ENCODE assay signal across 11 mouse cellular contexts in the genomic region with DNA sequence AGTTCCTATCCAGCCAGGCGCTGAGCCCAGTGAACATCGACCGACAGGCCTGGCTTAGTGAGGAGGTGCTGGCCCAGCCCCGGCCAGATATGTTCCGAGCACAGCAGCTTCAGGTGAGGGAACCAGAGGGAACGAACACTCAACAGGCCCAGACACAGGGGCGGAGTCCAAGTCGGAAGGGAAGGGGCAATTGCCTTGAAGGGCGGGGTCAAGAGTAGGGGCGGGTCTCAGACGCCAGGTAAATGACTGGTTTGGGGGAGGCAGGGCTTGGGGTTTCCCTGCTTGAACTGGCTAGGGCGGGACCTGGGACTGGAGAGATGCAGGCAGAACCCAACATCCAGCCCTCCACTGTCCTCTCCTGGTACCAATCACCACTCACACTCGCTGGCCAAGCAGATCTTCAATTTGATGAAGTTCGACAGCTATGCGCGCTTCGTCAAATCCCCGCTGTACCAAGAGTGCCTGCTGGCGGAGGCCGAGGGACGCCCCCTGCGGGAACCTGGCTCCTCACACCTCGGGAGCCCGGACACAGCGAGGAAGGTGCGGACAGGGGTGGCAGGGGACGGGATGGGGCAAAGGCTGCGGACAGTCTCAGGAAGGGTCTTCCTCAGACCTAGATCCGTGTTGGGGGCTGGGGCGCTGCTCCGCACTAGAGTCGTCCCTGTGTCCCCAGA. TPM values are rescaled to one million over a fixed set of nuclear protein-coding genes. Genes with fewer than 3 reads are reported as not detected.
A peak's percentile ranks its signal among the peaks of the same experiment; 100 is the strongest.
DNase-seq lines count a peak whose midpoint lies in the region; ATAC-seq and TF ChIP-seq lines count a peak whose summit lies in the region.
"Had no signal": no experiment of that assay in that cellular context is flagged by ENCODE, and none has a peak within 500 bp of the region (broad histone marks: within the 10 kb centered on the region; RNA-seq: fewer than 3 reads in every experiment).

No protein-coding gene starts in this region.

- peaks cover 88% of the 10 kb centered on the region for H3K27me3 ChIP-seq in forebrain, embryonic 10.5 days (ENCODE audit: poor library complexity, severe bottlenecking)
- peaks cover 32% of the 10 kb centered on the region for H3K27me3 ChIP-seq in forebrain, postnatal 0 days (ENCODE audit: insufficient read depth, low read length)
- H3K27me3 ChIP-seq in midbrain, embryonic 13.5 days = peaks cover 83% of the 10 kb centered on the region
- peaks cover 28% of the 10 kb centered on the region for H3K27me3 ChIP-seq in midbrain, embryonic 11.5 days (ENCODE audit: control insufficient read depth, insufficient read depth, low read length)
- H3K27me3 ChIP-seq in kidney, embryonic 15.5 days = peaks cover 66% of the 10 kb centered on the region
- H3K27me3 ChIP-seq in stomach, embryonic 16.5 days (ENCODE audit: control insufficient read depth, insufficient read depth, low read length) = peaks cover 16% of the 10 kb centered on the region

- no peak overlapping the region for H3K9ac ChIP-seq in forebrain, postnatal 0 days
- H3K9ac ChIP-seq in midbrain, embryonic 13.5 days (replicated peaks) = no peak overlapping the region
- H3K9ac ChIP-seq in midbrain, embryonic 11.5 days (ENCODE audit: low read length) = no peak overlapping the region
- no peak overlapping the region for H3K9ac ChIP-seq in kidney, embryonic 15.5 days
- H3K9ac ChIP-seq in stomach, embryonic 16.5 days (ENCODE audit: low read length) = no peak overlapping the region

- WGBS in forebrain, embryonic 10.5 days = 5% methylated on average over 32 of the region's 32 CpGs
- WGBS in forebrain, postnatal 0 days = 8% methylated on average over 32 of the region's 32 CpGs
- 5% methylated on average over 32 of the region's 32 CpGs for WGBS in midbrain, embryonic 13.5 days
- WGBS in midbrain, embryonic 11.5 days = 7% methylated on average over 32 of the region's 32 CpGs
- 4% methylated on average over 32 of the region's 32 CpGs for WGBS in kidney, embryonic 15.5 days
- 14% methylated on average over 32 of the region's 32 CpGs for WGBS in stomach, embryonic 16.5 days

- H3K9me3 ChIP-seq in forebrain, embryonic 10.5 days = no peaks in the 10 kb centered on the region
- no peaks in the 10 kb centered on the region for H3K9me3 ChIP-seq in forebrain, postnatal 0 days (ENCODE audit: low read length)
- no peaks in the 10 kb centered on the region for H3K9me3 ChIP-seq in midbrain, embryonic 13.5 days
- H3K9me3 ChIP-seq in midbrain, embryonic 11.5 days (ENCODE audit: control insufficient read depth, low read length) = no peaks in the 10 kb centered on the region
- no peaks in the 10 kb centered on the region for H3K9me3 ChIP-seq in kidney, embryonic 15.5 days (replicated peaks)
- H3K9me3 ChIP-seq in stomach, embryonic 16.5 days (replicated peaks; ENCODE audit: control insufficient read depth, low read length) = no peaks in the 10 kb centered on the region

- H3K27ac ChIP-seq in forebrain, embryonic 10.5 days = no peak overlapping the region
- H3K27ac ChIP-seq in forebrain, postnatal 0 days (ENCODE audit: low read depth, low read length) = no peak overlapping the region
- no peak overlapping the region for H3K27ac ChIP-seq in midbrain, embryonic 13.5 days
- no peak overlapping the region for H3K27ac ChIP-seq in midbrain, embryonic 11.5 days (ENCODE audit: low read depth, low read length)
- H3K27ac ChIP-seq in kidney, embryonic 15.5 days = no peak overlapping the region
- H3K27ac ChIP-seq in stomach, embryonic 16.5 days (ENCODE audit: low read length) = no peak overlapping the region

- peak overlapping the region; percentile 35 for H3K4me3 ChIP-seq in forebrain, embryonic 10.5 days
- H3K4me3 ChIP-seq in forebrain, postnatal 0 days (ENCODE audit: low read depth, low read length) = no peak overlapping the region
- H3K4me3 ChIP-seq in midbrain, embryonic 13.5 days (replicated peaks) = no peak overlapping the region
- H3K4me3 ChIP-seq in midbrain, embryonic 11.5 days (ENCODE audit: low read depth, low read length) = no peak overlapping the region
- H3K4me3 ChIP-seq in kidney, embryonic 15.5 days (replicated peaks) = peak overlapping the region; percentile 26
- 0 out of 2 replicates have a peak overlapping the region, but pooled peaks have one; percentile 4 for H3K4me3 ChIP-seq in stomach, embryonic 16.5 days (replicated peaks; ENCODE audit: low read length)

- no peak for ATAC-seq in forebrain, postnatal 0 days
- no peak for ATAC-seq in midbrain, embryonic 13.5 days
- no peak for ATAC-seq in midbrain, embryonic 11.5 days (ENCODE audit: low FRiP score)
- ATAC-seq in kidney, embryonic 15.5 days (replicated peaks; ENCODE audit: low FRiP score) = 0 out of 2 replicates have a peak, but pooled peaks have one; percentile 56
- ATAC-seq in stomach, embryonic 16.5 days (ENCODE audit: insufficient read depth, low FRiP score) = peak; percentile 43; the same call in 1 of the 2 replicates
- ATAC-seq in megakaryocyte-erythroid progenitor cell, adult 5-6 weeks (replicated peaks; ENCODE audit: low FRiP score, low TSS enrichment, poor library complexity, severe bottlenecking) = no peak

- H3K36me3 ChIP-seq in forebrain, embryonic 10.5 days (replicated peaks) = no peaks in the 10 kb centered on the region
- no peaks in the 10 kb centered on the region for H3K36me3 ChIP-seq in forebrain, postnatal 0 days (ENCODE audit: insufficient read depth)
- no peaks in the 10 kb centered on the region for H3K36me3 ChIP-seq in midbrain, embryonic 13.5 days
- H3K36me3 ChIP-seq in midbrain, embryonic 11.5 days (ENCODE audit: control insufficient read depth, insufficient read depth, low read length) = no peaks in the 10 kb centered on the region
- no peaks in the 10 kb centered on the region for H3K36me3 ChIP-seq in kidney, embryonic 15.5 days
- no peaks in the 10 kb centered on the region for H3K36me3 ChIP-seq in stomach, embryonic 16.5 days (ENCODE audit: control insufficient read depth, insufficient read depth, low read length)

- no peak for TF ChIP-seq CTCF in forebrain, postnatal 0 days (IDR thresholded peaks at IDR 0.05; ENCODE audit: low read depth)

- H3K4me2 ChIP-seq in forebrain, postnatal 0 days (ENCODE audit: low read depth) = no peak overlapping the region
- H3K4me2 ChIP-seq in midbrain, embryonic 13.5 days (replicated peaks) = 0 out of 2 replicates have a peak overlapping the region, but pooled peaks have one; percentile 5
- no peak overlapping the region for H3K4me2 ChIP-seq in midbrain, embryonic 11.5 days
- peak overlapping the region; percentile 55 for H3K4me2 ChIP-seq in kidney, embryonic 15.5 days
- peak overlapping the region; percentile 26 for H3K4me2 ChIP-seq in stomach, embryonic 16.5 days (ENCODE audit: low read depth, low read length)

- DNase-seq in forebrain, embryonic 10.5 days (ENCODE audit: extremely low spot score, low spot score) = no peak
- DNase-seq in forebrain, postnatal 0 days = no peak
- no peak for DNase-seq in midbrain, embryonic 11.5 days (ENCODE audit: low spot score, missing footprints)
- no peak for DNase-seq in cerebellum, postnatal 10 days
- DNase-seq: cerebellum, adult 2 months; layer of hippocampus, postnatal 36 days had no signal

- peaks cover 11% of the 10 kb centered on the region for H3K4me1 ChIP-seq in forebrain, embryonic 10.5 days
- no peaks in the 10 kb centered on the region for H3K4me1 ChIP-seq in forebrain, postnatal 0 days (ENCODE audit: insufficient read depth)
- H3K4me1 ChIP-seq in midbrain, embryonic 13.5 days (replicated peaks) = peaks cover 3% of the 10 kb centered on the region; the same call in 1 of the 2 replicates
- H3K4me1 ChIP-seq in midbrain, embryonic 11.5 days (ENCODE audit: control insufficient read depth, insufficient read depth, low read length) = no peaks in the 10 kb centered on the region
- H3K4me1 ChIP-seq in kidney, embryonic 15.5 days = peaks cover 15% of the 10 kb centered on the region
- no peaks in the 10 kb centered on the region for H3K4me1 ChIP-seq in stomach, embryonic 16.5 days (ENCODE audit: control insufficient read depth, insufficient read depth, low read length)

RNA-seq across cellular contexts. Expression of a gene that starts 9.5 kb away (rescaled TPM):
- polyA plus RNA-seq in forebrain, embryonic 10.5 days (2016; fragmentation: Nextera tagmentation; extraction: Ambion mirVana) = 0.34 and 0.58 TPM in 2 replicates
- total RNA-seq in forebrain, postnatal 0 days (2014; rRNA removed) = 4.0 and 4.4 TPM in 2 replicates
- 2.5 and 3.9 TPM in 2 replicates for polyA plus RNA-seq in forebrain, postnatal 0 days (2015; fragmentation: Nextera tagmentation; extraction: Ambion mirVana)
- polyA plus RNA-seq in midbrain, embryonic 13.5 days (2015; fragmentation: Nextera tagmentation; extraction: Ambion mirVana) = 0.14 and 0.39 TPM in 2 replicates
- polyA plus RNA-seq in midbrain, embryonic 11.5 days (2014; fragmentation: Nextera tagmentation; extraction: Ambion mirVana) = 0.37 and 0.72 TPM in 2 replicates
- 1.1 and 1.3 TPM in 2 replicates for polyA plus RNA-seq in kidney, embryonic 15.5 days (2015; fragmentation: Nextera tagmentation; extraction: Ambion mirVana)
- polyA plus RNA-seq in stomach, embryonic 16.5 days (2015; fragmentation: Nextera tagmentation; extraction: Ambion mirVana) = 1.00 and 1.6 TPM in 2 replicates
- total RNA-seq in megakaryocyte-erythroid progenitor cell, adult 5-6 weeks (2014; fragmentation: Nextera tagmentation) = 6.9 and 11.9 TPM in 2 replicates
- 1.8 and 3.2 TPM in 2 replicates for total RNA-seq in megakaryocyte-erythroid progenitor cell, adult 5-6 weeks (2017)

RNA-seq across cellular contexts. Expression of a gene that starts 16.5 kb away (rescaled TPM):
- 97.8 and 100 TPM in 2 replicates for polyA plus RNA-seq in forebrain, embryonic 10.5 days (2016; fragmentation: Nextera tagmentation; extraction: Ambion mirVana)
- total RNA-seq in forebrain, postnatal 0 days (2014; rRNA removed) = 55.2 and 62.6 TPM in 2 replicates
- 32.8 TPM in 2 replicates for polyA plus RNA-seq in forebrain, postnatal 0 days (2015; fragmentation: Nextera tagmentation; extraction: Ambion mirVana)
- 61.6 and 62.6 TPM in 2 replicates for polyA plus RNA-seq in midbrain, embryonic 13.5 days (2015; fragmentation: Nextera tagmentation; extraction: Ambion mirVana)
- 75.3 and 82.5 TPM in 2 replicates for polyA plus RNA-seq in midbrain, embryonic 11.5 days (2014; fragmentation: Nextera tagmentation; extraction: Ambion mirVana)
- polyA plus RNA-seq in kidney, embryonic 15.5 days (2015; fragmentation: Nextera tagmentation; extraction: Ambion mirVana) = 115 and 118 TPM in 2 replicates
- polyA plus RNA-seq in stomach, embryonic 16.5 days (2015; fragmentation: Nextera tagmentation; extraction: Ambion mirVana) = 112 and 113 TPM in 2 replicates
- total RNA-seq in megakaryocyte-erythroid progenitor cell, adult 5-6 weeks (2014; fragmentation: Nextera tagmentation) = 110 and 122 TPM in 2 replicates
- 75.6 and 91.9 TPM in 2 replicates for total RNA-seq in megakaryocyte-erythroid progenitor cell, adult 5-6 weeks (2017)

RNA-seq across cellular contexts. Expression of a gene that starts 18.9 kb away (rescaled TPM):
- not detected in 2 replicates for polyA plus RNA-seq in forebrain, embryonic 10.5 days (2016; fragmentation: Nextera tagmentation; extraction: Ambion mirVana)
- total RNA-seq in forebrain, postnatal 0 days (2014; rRNA removed) = 0.95 TPM in 1 of 2 replicates, not detected in the other
- 0.29 TPM in 1 of 2 replicates, not detected in the other for polyA plus RNA-seq in forebrain, postnatal 0 days (2015; fragmentation: Nextera tagmentation; extraction: Ambion mirVana)
- polyA plus RNA-seq in midbrain, embryonic 13.5 days (2015; fragmentation: Nextera tagmentation; extraction: Ambion mirVana) = not detected in 2 replicates
- not detected in 2 replicates for polyA plus RNA-seq in midbrain, embryonic 11.5 days (2014; fragmentation: Nextera tagmentation; extraction: Ambion mirVana)
- polyA plus RNA-seq in kidney, embryonic 15.5 days (2015; fragmentation: Nextera tagmentation; extraction: Ambion mirVana) = 163 and 180 TPM in 2 replicates
- 0.14 and 0.17 TPM in 2 replicates for polyA plus RNA-seq in stomach, embryonic 16.5 days (2015; fragmentation: Nextera tagmentation; extraction: Ambion mirVana)
- not detected in 2 replicates for total RNA-seq in megakaryocyte-erythroid progenitor cell, adult 5-6 weeks (2014; fragmentation: Nextera tagmentation)
- total RNA-seq in megakaryocyte-erythroid progenitor cell, adult 5-6 weeks (2017) = not detected in 2 replicates
- total RNA-seq: gastrocnemius, adult 8-10 months; layer of hippocampus, postnatal 36 days had no signal
- polyA plus RNA-seq: cerebellum, adult 2 months had no signal

RNA-seq across cellular contexts. Expression of a gene that starts 36.0 kb away (rescaled TPM):
- not detected in 2 replicates for polyA plus RNA-seq in forebrain, embryonic 10.5 days (2016; fragmentation: Nextera tagmentation; extraction: Ambion mirVana)
- not detected in 2 replicates for total RNA-seq in forebrain, postnatal 0 days (2014; rRNA removed)
- polyA plus RNA-seq in forebrain, postnatal 0 days (2015; fragmentation: Nextera tagmentation; extraction: Ambion mirVana) = 0.93 and 1.5 TPM in 2 replicates
- not detected in 2 replicates for polyA plus RNA-seq in midbrain, embryonic 13.5 days (2015; fragmentation: Nextera tagmentation; extraction: Ambion mirVana)
- polyA plus RNA-seq in midbrain, embryonic 11.5 days (2014; fragmentation: Nextera tagmentation; extraction: Ambion mirVana) = not detected in 2 replicates
- polyA plus RNA-seq in kidney, embryonic 15.5 days (2015; fragmentation: Nextera tagmentation; extraction: Ambion mirVana) = not detected in 2 replicates
- polyA plus RNA-seq in stomach, embryonic 16.5 days (2015; fragmentation: Nextera tagmentation; extraction: Ambion mirVana) = not detected in 2 replicates
- total RNA-seq in megakaryocyte-erythroid progenitor cell, adult 5-6 weeks (2014; fragmentation: Nextera tagmentation) = not detected in 2 replicates
- not detected in 2 replicates for total RNA-seq in megakaryocyte-erythroid progenitor cell, adult 5-6 weeks (2017)
- total RNA-seq: gastrocnemius, adult 8-10 months; layer of hippocampus, postnatal 36 days had no signal
- polyA plus RNA-seq: cerebellum, adult 2 months had no signal

RNA-seq across cellular contexts. Expression of a gene that starts 47.5 kb away (rescaled TPM):
- not detected in 2 replicates for polyA plus RNA-seq in forebrain, embryonic 10.5 days (2016; fragmentation: Nextera tagmentation; extraction: Ambion mirVana)
- total RNA-seq in forebrain, postnatal 0 days (2014; rRNA removed) = 0.15 TPM in 1 of 2 replicates, not detected in the other
- polyA plus RNA-seq in forebrain, postnatal 0 days (2015; fragmentation: Nextera tagmentation; extraction: Ambion mirVana) = 0.45 and 0.51 TPM in 2 replicates
- not detected in 2 replicates for polyA plus RNA-seq in midbrain, embryonic 13.5 days (2015; fragmentation: Nextera tagmentation; extraction: Ambion mirVana)
- 0.14 TPM in 1 of 2 replicates, not detected in the other for polyA plus RNA-seq in midbrain, embryonic 11.5 days (2014; fragmentation: Nextera tagmentation; extraction: Ambion mirVana)
- polyA plus RNA-seq in kidney, embryonic 15.5 days (2015; fragmentation: Nextera tagmentation; extraction: Ambion mirVana) = 0.59 and 2.1 TPM in 2 replicates
- polyA plus RNA-seq in stomach, embryonic 16.5 days (2015; fragmentation: Nextera tagmentation; extraction: Ambion mirVana) = 4.5 and 5.6 TPM in 2 replicates
- total RNA-seq in megakaryocyte-erythroid progenitor cell, adult 5-6 weeks (2014; fragmentation: Nextera tagmentation) = not detected in 2 replicates
- total RNA-seq in megakaryocyte-erythroid progenitor cell, adult 5-6 weeks (2017) = not detected in 2 replicates
- total RNA-seq: gastrocnemius, adult 8-10 months had no signal

Comparison
In these comparisons a context has a peak if more than half of its experiments do, and no peak if none do; other contexts are left out.
1. H3K4me3 ChIP-seq: peak in forebrain, embryonic 10.5 days (single experiment), kidney, embryonic 15.5 days (single experiment) and stomach, embryonic 16.5 days (single experiment); none in forebrain, postnatal 0 days (single experiment), midbrain, embryonic 13.5 days (single experiment) and midbrain, embryonic 11.5 days (single experiment).
2. H3K4me2 ChIP-seq: peak in midbrain, embryonic 13.5 days (single experiment), kidney, embryonic 15.5 days (single experiment) and stomach, embryonic 16.5 days (single experiment); none in forebrain, postnatal 0 days (single experiment) and midbrain, embryonic 11.5 days (single experiment).
3. ATAC-seq: peak in kidney, embryonic 15.5 days (single experiment) and stomach, embryonic 16.5 days (single experiment); none in forebrain, postnatal 0 days (single experiment), midbrain, embryonic 13.5 days (single experiment), midbrain, embryonic 11.5 days (single experiment) and megakaryocyte-erythroid progenitor cell, adult 5-6 weeks (single experiment).
4. RNA of a gene that starts 18.9 kb away (polyA plus RNA-seq): 163 to 180 TPM in kidney, embryonic 15.5 days; 0.14 to 0.17 TPM in stomach, embryonic 16.5 days, not detected in midbrain, embryonic 11.5 days, not detected in midbrain, embryonic 13.5 days, not detected in forebrain, embryonic 10.5 days and 0.29 TPM in forebrain, postnatal 0 days; every median in the first group is over 100 times any median in the second.